Mouse (Mus musculus) gastrocnemius, postnatal 25 days (tissue): ENCODE measurements around the gene E2f7. TPM values are rescaled to one million over a fixed set of nuclear protein-coding genes. Genes with fewer than 3 reads are reported as not detected.
"Not testable (repeated sequence)": the region's sequence is repeated elsewhere in the genome, so short reads cannot be mapped to it uniquely, and the experiment has no call there.

Source experiments
- DNase-seq: peaks from one replicate; pipeline ENCODE4 v3.0.0; 2022
- long read RNA-seq, 2 experiments: library from polyadenylated mRNA; stranded (forward); transcript quantifications; one replicate each; pipeline ENCODE4 v2.0.0; 2021
- total RNA-seq, 2 experiments: library from RNA; stranded (reverse); gene quantifications; 1 replicate in 1 of 2; 2 replicates in 1 of 2; pipeline ENCODE4 v1.2.3; 2021

E2f7 gene
- total RNA-seq: 1 to 10 TPM in 1 of 2 experiments, under 1 TPM in 1; 0.56 to 1.2 TPM
- long read RNA-seq, experiment 1: 0 reads
- long read RNA-seq, experiment 2: 0 reads

- peak; percentile 89 for DNase-seq
These were observed at the start of gene E2f7 for GRCm38 (mm10) chr10:110744686-110745639. Gene E2f7, plus strand, starts transcription at chr10:110745439.

GRCm38 (mm10) chr10:110701276-110701675, 44.0 kb upstream of the E2f7 start:
- no peak for DNase-seq

GRCm38 (mm10) chr10:110705672-110706071, 39.6 kb upstream of the E2f7 start:
- DNase-seq: no peak

GRCm38 (mm10) chr10:110707390-110708113, 37.7 kb upstream of the E2f7 start:
- no peak for DNase-seq

- DNase-seq: no peak
These were observed 28.4 kb upstream of the E2f7 start for GRCm38 (mm10) chr10:110716887-110717286.

GRCm38 (mm10) chr10:110726431-110726830, 18.8 kb upstream of the E2f7 start:
- DNase-seq: no peak

GRCm38 (mm10) chr10:110727816-110728215, 17.4 kb upstream of the E2f7 start:
- DNase-seq: no peak

- no peak for DNase-seq
These were observed 11.9 kb upstream of the E2f7 start for GRCm38 (mm10) chr10:110733343-110733742.

- DNase-seq: no peak
These were observed 1.5 kb upstream of the E2f7 start for GRCm38 (mm10) chr10:110743701-110744100.

GRCm38 (mm10) chr10:110744120-110744519, 1.1 kb upstream of the E2f7 start:
- no peak for DNase-seq

- DNase-seq: no peak
These were observed 397 bp downstream of the E2f7 start for GRCm38 (mm10) chr10:110745640-110746032.

GRCm38 (mm10) chr10:110749081-110749480, 3.8 kb downstream of the E2f7 start:
- DNase-seq: no peak

GRCm38 (mm10) chr10:110749510-110750305, 4.5 kb downstream of the E2f7 start:
- no peak for DNase-seq

- no peak for DNase-seq
These were observed 7.6 kb downstream of the E2f7 start for GRCm38 (mm10) chr10:110752849-110753248.

GRCm38 (mm10) chr10:110755556-110755955, 10.3 kb downstream of the E2f7 start:
- DNase-seq: no peak

GRCm38 (mm10) chr10:110756271-110756793, 11.1 kb downstream of the E2f7 start:
- no peak for DNase-seq

GRCm38 (mm10) chr10:110760552-110760951, 15.3 kb downstream of the E2f7 start:
- not testable (repeated sequence) for DNase-seq

- no peak for DNase-seq
These were observed 17.1 kb downstream of the E2f7 start for GRCm38 (mm10) chr10:110762134-110762884.

- DNase-seq: no peak
These were observed 18.2 kb downstream of the E2f7 start for GRCm38 (mm10) chr10:110763416-110763815.

- no peak for DNase-seq
These were observed 24.3 kb downstream of the E2f7 start for GRCm38 (mm10) chr10:110769538-110769937.

- DNase-seq: no peak
These were observed 28.0 kb downstream of the E2f7 start for GRCm38 (mm10) chr10:110773201-110773600.
